Comparison of ENCODE assay signal across 9 mouse cellular contexts in genomic region chr13:31623906-31624860, GRCm38 (mm10). TPM values are rescaled to one million over a fixed set of nuclear protein-coding genes. Genes with fewer than 3 reads are reported as not detected.
A peak's percentile ranks its signal among the peaks of the same experiment; 100 is the strongest.
DNase-seq lines count a peak whose midpoint lies in the region; ATAC-seq lines count a peak whose summit lies in the region.
"Had no signal": no experiment of that assay in that cellular context is flagged by ENCODE, and none has a peak within 500 bp of the region (broad histone marks: within the 10 kb centered on the region; RNA-seq: fewer than 3 reads in every experiment).

No protein-coding gene starts in this region.

- peaks cover 34% of the 10 kb centered on the region for H3K4me1 ChIP-seq in forebrain, embryonic 15.5 days
- peaks cover 16% of the 10 kb centered on the region for H3K4me1 ChIP-seq in forebrain, embryonic 11.5 days (replicated peaks; ENCODE audit: control insufficient read depth, insufficient read depth, low read length)
- peaks cover 32% of the 10 kb centered on the region for H3K4me1 ChIP-seq in hindbrain, embryonic 15.5 days (replicated peaks)
- peaks cover 27% of the 10 kb centered on the region for H3K4me1 ChIP-seq in midbrain, embryonic 16.5 days (ENCODE audit: control insufficient read depth, insufficient read depth, low read length)

- DNase-seq in forebrain, embryonic 11.5 days (ENCODE audit: low spot score): no peak
- DNase-seq in ES-CJ7 (ENCODE audit: low read depth, low spot score) (peak; percentile 53), MN1 (ENCODE audit: low spot score) (no peak)
- no peak for DNase-seq in cerebellum, postnatal 4 days (ENCODE audit: low spot score in 2 of 2)
- DNase-seq in kidney, adult 11 months: no peak
- DNase-seq: adrenal gland, adult 2 months had no signal

- no peaks in the 10 kb centered on the region for H3K36me3 ChIP-seq in forebrain, embryonic 15.5 days
- H3K36me3 ChIP-seq in forebrain, embryonic 11.5 days (ENCODE audit: control insufficient read depth, insufficient read depth, low read length): no peaks in the 10 kb centered on the region
- no peaks in the 10 kb centered on the region for H3K36me3 ChIP-seq in hindbrain, embryonic 15.5 days
- no peaks in the 10 kb centered on the region for H3K36me3 ChIP-seq in midbrain, embryonic 16.5 days (ENCODE audit: control insufficient read depth, insufficient read depth, low read length)

- H3K4me2 ChIP-seq in forebrain, embryonic 15.5 days (replicated peaks): 0 out of 2 replicates have a peak overlapping the region, but pooled peaks have one; percentile 4
- no peak overlapping the region for H3K4me2 ChIP-seq in forebrain, embryonic 11.5 days (ENCODE audit: low read depth, low read length, severe bottlenecking)
- H3K4me2 ChIP-seq in hindbrain, embryonic 15.5 days: peak overlapping the region; percentile 81; the same call in 1 of the 2 replicates
- no peak overlapping the region for H3K4me2 ChIP-seq in midbrain, embryonic 16.5 days (ENCODE audit: low read length)

- 1% methylated on average over 20 of the region's 20 CpGs for WGBS in forebrain, embryonic 15.5 days
- under 1% methylated on average over 20 of the region's 20 CpGs for WGBS in forebrain, embryonic 11.5 days
- WGBS in hindbrain, embryonic 15.5 days: 3% methylated on average over 20 of the region's 20 CpGs
- under 1% methylated on average over 20 of the region's 20 CpGs for WGBS in midbrain, embryonic 16.5 days

- H3K4me3 ChIP-seq in forebrain, embryonic 15.5 days: peak overlapping the region; percentile 45; the same call in 1 of the 2 replicates
- no peak overlapping the region for H3K4me3 ChIP-seq in forebrain, embryonic 11.5 days (ENCODE audit: low read depth, low read length)
- peak overlapping the region; percentile 41; the same call in 1 of the 2 replicates for H3K4me3 ChIP-seq in hindbrain, embryonic 15.5 days
- H3K4me3 ChIP-seq in midbrain, embryonic 16.5 days (ENCODE audit: low read depth, low read length): peak overlapping the region; percentile 9; the same call in 1 of the 2 replicates

- H3K9me3 ChIP-seq in forebrain, embryonic 15.5 days: no peaks in the 10 kb centered on the region
- no peaks in the 10 kb centered on the region for H3K9me3 ChIP-seq in forebrain, embryonic 11.5 days (ENCODE audit: control insufficient read depth, low read length)
- no peaks in the 10 kb centered on the region for H3K9me3 ChIP-seq in hindbrain, embryonic 15.5 days
- 0 out of 2 replicates have a peak, but pooled peaks cover 2% of the 10 kb centered on the region for H3K9me3 ChIP-seq in midbrain, embryonic 16.5 days (replicated peaks; ENCODE audit: control insufficient read depth, low read length, poor library complexity, severe bottlenecking)

- no peak for ATAC-seq in forebrain, embryonic 15.5 days (replicated peaks)
- no peak for ATAC-seq in forebrain, embryonic 11.5 days (replicated peaks; ENCODE audit: low FRiP score)
- ATAC-seq in hindbrain, embryonic 15.5 days (ENCODE audit: low FRiP score, low read depth): no peak
- no peak for ATAC-seq in midbrain, embryonic 16.5 days

- H3K9ac ChIP-seq in forebrain, embryonic 15.5 days (replicated peaks): no peak overlapping the region
- H3K9ac ChIP-seq in forebrain, embryonic 11.5 days (ENCODE audit: low read length): no peak overlapping the region
- no peak overlapping the region for H3K9ac ChIP-seq in hindbrain, embryonic 15.5 days
- no peak overlapping the region for H3K9ac ChIP-seq in midbrain, embryonic 16.5 days (ENCODE audit: low read depth, low read length)

- H3K27me3 ChIP-seq in forebrain, embryonic 15.5 days: peaks cover 93% of the 10 kb centered on the region
- H3K27me3 ChIP-seq in forebrain, embryonic 11.5 days (ENCODE audit: control insufficient read depth, insufficient read depth, low read length): peaks cover 96% of the 10 kb centered on the region
- peaks cover 98% of the 10 kb centered on the region for H3K27me3 ChIP-seq in hindbrain, embryonic 15.5 days
- peaks cover 82% of the 10 kb centered on the region for H3K27me3 ChIP-seq in midbrain, embryonic 16.5 days (ENCODE audit: control insufficient read depth, insufficient read depth, low read depth, low read length)

- H3K27ac ChIP-seq in forebrain, embryonic 15.5 days (replicated peaks): no peak overlapping the region
- no peak overlapping the region for H3K27ac ChIP-seq in forebrain, embryonic 11.5 days (ENCODE audit: low read depth, low read length)
- H3K27ac ChIP-seq in hindbrain, embryonic 15.5 days (replicated peaks): no peak overlapping the region
- no peak overlapping the region for H3K27ac ChIP-seq in midbrain, embryonic 16.5 days (ENCODE audit: low read length)

RNA-seq across cellular contexts. Expression of gene Foxf2, which starts 1.4 kb away (rescaled TPM):
- polyA plus RNA-seq in forebrain, embryonic 15.5 days (2015; fragmentation: Nextera tagmentation; extraction: Ambion mirVana): 4.3 and 4.8 TPM in 2 replicates
- 5.2 and 6.2 TPM in 2 replicates for polyA plus RNA-seq in forebrain, embryonic 11.5 days (2014; fragmentation: Nextera tagmentation; extraction: Ambion mirVana)
- 5.2 and 5.5 TPM in 2 replicates for polyA plus RNA-seq in hindbrain, embryonic 15.5 days (2015; fragmentation: Nextera tagmentation; extraction: Ambion mirVana)
- polyA plus RNA-seq in midbrain, embryonic 16.5 days (2015; fragmentation: Nextera tagmentation; extraction: Ambion mirVana): 4.1 and 4.6 TPM in 2 replicates
- polyA plus RNA-seq: adrenal gland, adult 2 months had no signal

Comparison
In these comparisons a context has a peak if more than half of its experiments do, and no peak if none do; other contexts are left out.
1. H3K4me2 ChIP-seq: peak in forebrain, embryonic 15.5 days (single experiment) and hindbrain, embryonic 15.5 days (single experiment); none in forebrain, embryonic 11.5 days (single experiment) and midbrain, embryonic 16.5 days (single experiment).